Mouse (Mus musculus) lung, embryonic 14.5 days (tissue): ENCODE measurements around the gene B830017H08Rik. TPM values are rescaled to one million over a fixed set of nuclear protein-coding genes. Genes with fewer than 3 reads are reported as not detected.

Source experiments
- ATAC-seq: fragments of 200-750 bp; cut with Nextera tagmentation; 2 replicates; pipeline ENCODE4 v1.8.0; 2017; ENCODE audit warnings: mild to moderate bottlenecking, moderate TSS enrichment, moderate library complexity; ENCODE audit not compliant: insufficient read depth
- DNase-seq: peaks from one replicate; pipeline ENCODE4 v3.0.0-alpha.2; 2015
- H3K27ac ChIP-seq: fragments of 300-500 bp; sonication (generic); 2 replicates; pipeline ENCODE4 v1.5.1; 2014; ENCODE audit warnings: low read depth, mild to moderate bottlenecking, moderate library complexity
- H3K27me3 ChIP-seq: fragments of 300-500 bp; sonication (generic); 2 replicates; pipeline ENCODE4 v1.6.1; 2014; ENCODE audit warnings: low read length, control low read depth; ENCODE audit not compliant: insufficient read depth
- H3K36me3 ChIP-seq: fragments of 300-500 bp; sonication (generic); 2 replicates; pipeline ENCODE4 v1.6.1; 2014; ENCODE audit warnings: control low read depth; ENCODE audit not compliant: insufficient read depth
- H3K4me1 ChIP-seq: fragments of 300-500 bp; sonication (generic); 2 replicates; pipeline ENCODE4 v1.6.1; 2014; ENCODE audit warnings: antibody characterized with exemption, control low read depth; ENCODE audit not compliant: insufficient read depth
- H3K4me2 ChIP-seq: fragments of 300-500 bp; sonication (generic); 2 replicates; pipeline ENCODE4 v1.6.1; 2014; ENCODE audit warnings: mild to moderate bottlenecking
- H3K4me3 ChIP-seq: fragments of 300-500 bp; sonication (generic); 2 replicates; pipeline ENCODE4 v1.5.1; 2014; ENCODE audit warnings: low read depth, low read length
- H3K9ac ChIP-seq: fragments of 300-500 bp; sonication (generic); 2 replicates; pipeline ENCODE4 v1.6.1; 2014
- H3K9me3 ChIP-seq: fragments of 300-500 bp; sonication (generic); 2 replicates; pipeline ENCODE4 v1.6.1; 2016; ENCODE audit warnings: low read depth, low read length, control low read depth
- CTCF ChIP-seq: IDR thresholded peaks from 2 replicates; pipeline ENCODE4 v1.5.1; 2016; ENCODE audit warnings: antibody characterized with exemption, low read depth
- WGBS: fragments of 180-500 bp; shearing (Covaris S2); extraction: QIAGEN DNeasy Blood & Tissue Kit; methylation state at CpG from one replicate; pipeline ENCODE4 v1.1.7; 2014; 5-methylcytosine and 5-hydroxymethylcytosine counted together
- polyA plus RNA-seq: library from polyadenylated mRNA; unstranded; fragments of >200 nt; fragmentation: Nextera tagmentation; extraction: Ambion mirVana; gene quantifications from 2 replicates; pipeline ENCODE4 v1.2.1, GENCODE M21; 2014

Gene B830017H08Rik
- 0.18 TPM in 1 of 2 replicates, not detected in the other for polyA plus RNA-seq

DNA sequence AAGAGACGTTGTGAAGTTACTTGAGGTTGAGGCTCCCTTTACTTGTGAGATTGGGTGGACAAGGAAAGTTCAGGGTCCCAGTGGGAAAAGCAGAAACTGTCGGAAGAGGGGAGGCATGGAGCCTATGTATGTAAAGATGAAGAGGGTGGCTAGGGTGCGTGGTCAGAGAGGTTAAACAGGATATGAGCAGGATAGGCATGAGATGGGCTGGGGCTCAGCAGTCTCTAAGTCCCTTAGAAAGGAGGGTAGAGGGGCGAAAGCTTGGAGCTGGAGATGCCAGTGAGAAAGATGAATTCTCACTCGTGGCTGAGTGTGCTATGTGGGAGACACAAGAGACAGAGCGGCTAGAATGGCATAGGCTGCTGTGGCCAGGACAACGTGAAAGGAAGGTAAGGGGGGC is at the start of gene B830017H08Rik:
Gene B830017H08Rik (plus strand): TSS at position 301 of the 400 bp plus-strand sequence.
- no peak for TF ChIP-seq CTCF
- Histone ChIP-seq H3K4me2 (peak within 1 kb of the TSS; percentile 96), H3K9ac (peak within 1 kb of the TSS; percentile 56), H3K4me3 (peak within 1 kb of the TSS; percentile 55), H3K9me3 (no peaks in the 10 kb centered on the region), H3K27me3 (peaks cover 63% of the 10 kb centered on the region), H3K36me3 (no peaks in the 10 kb centered on the region), H3K4me1 (0 out of 2 replicates have a peak, but pooled peaks cover 5% of the 10 kb centered on the region), H3K27ac (no peak within 1 kb of the TSS)
- WGBS, result 28% methylated on average over 7 of the region's 7 CpGs
- no peak for ATAC-seq
- DNase-seq, result no peak

DNA sequence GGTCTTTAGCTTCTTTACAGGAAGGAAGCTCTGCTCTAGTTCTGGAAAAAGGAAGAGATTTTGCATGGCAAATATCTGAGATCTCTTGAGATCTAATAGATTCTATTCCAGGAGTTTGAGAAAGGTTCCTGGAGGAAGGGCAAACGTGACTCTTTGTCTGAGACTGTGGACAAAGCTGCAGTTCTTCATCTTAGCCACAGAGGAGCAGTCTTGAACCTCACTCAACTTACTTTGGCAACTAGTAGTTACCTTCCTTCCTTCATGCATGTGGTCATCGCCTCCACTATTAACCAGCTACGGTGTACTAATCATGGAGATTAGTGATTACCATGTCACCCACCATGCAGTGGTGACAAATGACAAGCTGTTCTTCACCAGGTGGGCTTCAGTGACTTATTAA is 47.6 kb upstream of the B830017H08Rik start:
- Histone ChIP-seq H3K4me2 (no peak overlapping the region), H3K27ac (no peak overlapping the region), H3K9me3 (no peaks in the 10 kb centered on the region), H3K9ac (no peak overlapping the region), H3K27me3 (no peaks in the 10 kb centered on the region), H3K36me3 (peaks cover 82% of the 10 kb centered on the region), H3K4me3 (no peak overlapping the region), H3K4me1 (no peaks in the 10 kb centered on the region)
- peak; percentile 56 for ATAC-seq
- peak; percentile 59 for DNase-seq
- peak; percentile 64 for TF ChIP-seq CTCF
- WGBS, result 56% methylated on average over 3 of the region's 3 CpGs

DNA sequence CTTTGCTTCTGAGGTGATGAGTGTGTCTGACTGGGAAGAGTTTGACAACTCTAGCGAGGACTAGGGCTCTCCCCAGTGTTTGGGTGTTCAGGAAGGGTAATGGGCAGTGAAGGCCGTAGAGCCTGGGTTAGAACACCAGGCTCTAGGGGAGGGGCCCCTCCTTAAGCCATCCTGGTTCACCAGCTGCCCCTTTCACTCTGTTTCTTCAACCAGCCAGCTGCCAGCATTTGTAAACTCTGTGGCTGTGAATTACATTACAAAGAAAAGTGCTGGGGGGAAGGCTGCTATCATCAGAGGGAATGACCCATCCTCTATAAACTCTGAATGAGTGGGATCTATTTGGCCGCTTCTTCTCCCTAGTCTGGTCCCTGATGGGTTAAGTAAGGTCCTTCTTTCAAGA is 40.2 kb upstream of the B830017H08Rik start:
- Histone ChIP-seq H3K4me1 (peaks cover 9% of the 10 kb centered on the region; the same call in 1 of the 2 replicates), H3K36me3 (peaks cover 60% of the 10 kb centered on the region), H3K4me3 (no peak overlapping the region), H3K9ac (no peak overlapping the region), H3K9me3 (no peaks in the 10 kb centered on the region), H3K27ac (no peak overlapping the region), H3K4me2 (no peak overlapping the region), H3K27me3 (no peaks in the 10 kb centered on the region)
- DNase-seq (no peak), ATAC-seq (no peak)
- WGBS, result 66% methylated on average over 3 of the region's 3 CpGs
- no peak for TF ChIP-seq CTCF

DNA sequence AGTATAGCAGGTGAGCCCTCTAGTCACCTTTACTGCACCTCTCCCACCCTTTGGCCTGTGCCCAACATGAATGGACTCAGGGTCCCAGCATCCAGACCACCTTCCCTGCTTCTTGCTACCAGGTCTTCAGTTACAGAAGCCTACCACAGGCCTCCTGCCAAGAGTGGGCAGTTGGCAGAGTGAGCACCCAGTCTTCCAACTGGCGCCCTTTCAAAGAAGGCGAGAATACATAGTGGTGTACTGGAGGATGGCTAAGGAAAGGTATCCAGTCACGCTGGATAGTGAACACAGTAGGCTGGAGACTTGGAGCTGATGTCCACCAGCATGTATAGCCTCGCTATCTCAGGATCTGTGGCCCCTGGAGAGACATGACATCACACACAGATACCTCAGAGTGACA is 38.9 kb upstream of the B830017H08Rik start:
- ATAC-seq (no peak), DNase-seq (no peak)
- peaks cover 9% of the 10 kb centered on the region; the same call in 1 of the 2 replicates for H3K4me1 ChIP-seq
- 0 out of 2 replicates have a peak, but pooled peaks cover 5% of the 10 kb centered on the region for H3K27me3 ChIP-seq
- TF ChIP-seq CTCF, result no peak
- no peak overlapping the region for H3K9ac ChIP-seq
- H3K9me3 ChIP-seq, result no peaks in the 10 kb centered on the region
- H3K27ac ChIP-seq, result no peak overlapping the region
- H3K36me3 ChIP-seq, result peaks cover 49% of the 10 kb centered on the region
- H3K4me3 ChIP-seq, result no peak overlapping the region
- no peak overlapping the region for H3K4me2 ChIP-seq
- 86% methylated on average over 4 of the region's 4 CpGs for WGBS

DNA sequence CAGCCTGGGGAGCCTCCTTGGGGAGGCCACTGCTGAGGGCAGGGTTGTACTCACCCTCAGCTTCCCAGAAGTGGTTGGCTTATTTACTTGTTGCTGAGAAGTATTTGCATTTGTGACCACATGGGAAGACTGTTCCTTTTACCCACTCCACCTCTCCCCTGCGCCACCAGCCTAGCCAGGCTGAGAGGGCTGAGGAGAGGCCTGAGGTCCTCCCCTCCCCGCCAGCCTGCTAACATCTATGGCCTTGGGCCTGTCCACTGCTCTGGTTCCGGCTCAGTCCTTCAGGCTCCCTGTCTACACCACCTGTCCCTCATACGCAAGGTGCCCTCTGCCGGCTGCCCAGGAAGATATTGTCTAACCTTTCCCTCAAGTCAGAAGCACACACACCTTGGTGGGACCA is 37.3 kb upstream of the B830017H08Rik start:
- no peak overlapping the region for H3K27ac ChIP-seq
- no peaks in the 10 kb centered on the region for H3K9me3 ChIP-seq
- 0 out of 2 replicates have a peak, but pooled peaks cover 5% of the 10 kb centered on the region for H3K27me3 ChIP-seq
- no peak overlapping the region for H3K4me3 ChIP-seq
- 57% methylated on average over 5 of the region's 5 CpGs for WGBS
- no peak overlapping the region; the same call in 1 of the 2 replicates for H3K9ac ChIP-seq
- peak; percentile 19; the same call in 1 of the 2 replicates for TF ChIP-seq CTCF
- DNase-seq (no peak), ATAC-seq (no peak)
- H3K36me3 ChIP-seq, result peaks cover 38% of the 10 kb centered on the region
- no peak overlapping the region; the same call in 1 of the 2 replicates for H3K4me2 ChIP-seq
- H3K4me1 ChIP-seq, result peaks cover 12% of the 10 kb centered on the region; the same call in 1 of the 2 replicates

DNA sequence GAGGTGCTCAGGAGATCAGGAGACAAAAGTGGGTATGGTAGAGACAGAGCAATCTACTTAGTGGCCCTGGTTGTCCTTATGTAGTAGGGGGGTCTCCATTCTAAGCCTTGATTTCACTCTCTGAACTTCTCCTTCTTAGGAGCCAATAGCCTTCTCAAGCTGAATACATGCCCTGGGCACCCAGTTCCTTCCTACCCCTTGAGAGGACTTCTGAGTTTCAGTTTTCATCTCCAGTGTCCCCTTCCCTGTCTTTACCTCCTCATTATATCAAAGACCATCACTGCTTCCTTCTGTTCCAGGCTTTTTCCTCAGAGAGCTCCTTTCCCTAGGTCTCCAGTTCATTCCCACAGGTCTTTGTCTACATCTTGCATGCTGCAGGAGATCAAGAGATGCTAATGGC is 36.4 kb upstream of the B830017H08Rik start:
- peak overlapping the region; percentile 82 for H3K4me2 ChIP-seq
- H3K9me3 ChIP-seq, result no peaks in the 10 kb centered on the region
- peak overlapping the region; percentile 79 for H3K4me3 ChIP-seq
- no peak for ATAC-seq
- peaks cover 29% of the 10 kb centered on the region for H3K36me3 ChIP-seq
- no peak for DNase-seq
- peak overlapping the region; percentile 93 for H3K9ac ChIP-seq
- TF ChIP-seq CTCF, result no peak
- peaks cover 12% of the 10 kb centered on the region; the same call in 1 of the 2 replicates for H3K4me1 ChIP-seq
- peak overlapping the region; percentile 97 for H3K27ac ChIP-seq
- H3K27me3 ChIP-seq, result peaks cover 9% of the 10 kb centered on the region; the same call in 1 of the 2 replicates

DNA sequence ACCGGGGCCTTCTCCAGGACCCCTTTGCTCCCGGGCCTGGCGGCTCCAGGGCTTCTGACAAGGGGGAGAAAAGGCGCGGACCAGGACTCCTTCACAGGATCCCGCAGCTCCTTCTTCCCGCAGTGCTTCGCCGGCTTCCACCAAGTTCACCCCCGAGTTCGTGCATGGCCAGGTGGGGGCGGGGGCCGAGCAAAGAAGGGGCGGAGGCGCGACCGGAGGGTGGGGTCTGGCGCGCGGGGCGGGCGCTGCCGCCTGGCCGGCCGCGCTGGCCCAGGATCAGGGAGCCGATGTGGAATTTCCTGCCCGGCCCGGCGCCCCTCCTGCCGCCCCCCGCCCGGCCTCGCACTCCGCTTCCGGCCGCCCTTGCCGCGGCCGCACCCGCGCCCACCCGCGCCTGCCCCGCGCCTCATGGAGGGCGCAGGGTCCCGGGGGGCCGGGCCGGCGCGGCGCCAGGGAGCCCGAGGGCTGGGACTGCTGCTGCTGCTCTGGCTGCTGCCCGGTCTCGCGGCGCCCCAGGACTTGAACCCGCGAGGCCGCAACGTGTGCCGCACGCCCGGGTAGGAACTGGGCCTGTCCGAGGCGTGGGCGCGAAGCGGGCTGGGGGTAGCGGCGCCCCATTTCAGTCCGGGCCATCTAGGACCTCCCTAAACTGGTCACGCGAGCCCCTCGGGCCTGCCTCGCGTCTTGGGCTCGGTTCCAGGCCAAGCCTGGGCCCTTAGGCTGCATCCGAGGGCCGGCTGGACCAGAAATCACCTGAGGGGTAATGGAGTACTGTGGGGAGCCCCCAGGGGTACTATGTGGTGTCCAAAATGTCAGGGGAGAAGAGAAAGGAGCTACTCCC is 35.7 kb upstream of the B830017H08Rik start, which contains the start of gene Scarf2:
Gene Scarf2 (plus strand): TSS at position 312 of the 841 bp plus-strand sequence.
- Histone ChIP-seq H3K9ac (peak within 1 kb of the TSS; percentile 93), H3K27me3 (peaks cover 16% of the 10 kb centered on the region), H3K27ac (peak within 1 kb of the TSS; percentile 97), H3K4me2 (peak within 1 kb of the TSS; percentile 82), H3K4me3 (peak within 1 kb of the TSS; percentile 79), H3K36me3 (peaks cover 22% of the 10 kb centered on the region), H3K9me3 (no peaks in the 10 kb centered on the region), H3K4me1 (peaks cover 19% of the 10 kb centered on the region)
- DNase-seq, result peak; percentile 88
- peak; percentile 71 for ATAC-seq
- WGBS, result under 1% methylated on average over 69 of the region's 81 CpGs
- TF ChIP-seq CTCF, result no peak
